Mouse (Mus musculus): ENCODE data around the gene Astn2. TPM values are rescaled to one million over a fixed set of nuclear protein-coding genes. Genes with fewer than 3 reads are reported as not detected.

Gene Astn2
- polyA plus RNA-seq, 1 experiment from 2014 or later: 0.17 TPM

GRCm38 (mm10) chr4:66271550-66272117, 132.8 kb downstream of the Astn2 start:
- H3K27me3 ChIP-seq (replicated peaks; ENCODE audit: control insufficient read depth, insufficient read depth, low read length): no peaks in the 10 kb centered on the region
- H3K4me3 ChIP-seq (ENCODE audit: low read length): no peak overlapping the region

GRCm38 (mm10) chr4:66264031-66264430, 140.4 kb downstream of the Astn2 start:
- Histone ChIP-seq H3K27ac (ENCODE audit: low read length) (no peak overlapping the region), H3K4me1 (ENCODE audit: control insufficient read depth, insufficient read depth, low read length) (no peaks in the 10 kb centered on the region), H3K4me2 (ENCODE audit: low read depth, low read length) (no peak overlapping the region), H3K9me3 (ENCODE audit: control insufficient read depth, low read length) (no peaks in the 10 kb centered on the region), H3K4me3 (ENCODE audit: low read length) (no peak overlapping the region), H3K27me3 (replicated peaks; ENCODE audit: control insufficient read depth, insufficient read depth, low read length) (no peaks in the 10 kb centered on the region), H3K9ac (ENCODE audit: low read depth, low read length) (no peak overlapping the region), H3K36me3 (ENCODE audit: control insufficient read depth, insufficient read depth, low read length) (no peaks in the 10 kb centered on the region)
- no peak for ATAC-seq
- WGBS: 79% methylated on average over 4 of the region's 4 CpGs

More at GRCm38 (mm10) chr4:66271550-66272117, 132.8 kb downstream of the Astn2 start:
- WGBS: 79% methylated on average over 6 of the region's 6 CpGs
- ATAC-seq: no peak
- H3K4me1 ChIP-seq (ENCODE audit: control insufficient read depth, insufficient read depth, low read length): no peaks in the 10 kb centered on the region
- H3K4me2 ChIP-seq (ENCODE audit: low read depth, low read length): no peak overlapping the region
- no peaks in the 10 kb centered on the region for H3K9me3 ChIP-seq (ENCODE audit: control insufficient read depth, low read length)
- no peak overlapping the region for H3K9ac ChIP-seq (ENCODE audit: low read depth, low read length)
- no peaks in the 10 kb centered on the region for H3K36me3 ChIP-seq (ENCODE audit: control insufficient read depth, insufficient read depth, low read length)
- H3K27ac ChIP-seq (ENCODE audit: low read length): no peak overlapping the region

- no peak overlapping the region for H3K4me3 ChIP-seq (ENCODE audit: low read length)
- ATAC-seq: no peak
- no peak overlapping the region for H3K27ac ChIP-seq (ENCODE audit: low read length)
- WGBS: 89% methylated on average over 3 of the region's 3 CpGs
- no peaks in the 10 kb centered on the region for H3K36me3 ChIP-seq (ENCODE audit: control insufficient read depth, insufficient read depth, low read length)
- no peak overlapping the region for H3K4me2 ChIP-seq (ENCODE audit: low read depth, low read length)
- no peaks in the 10 kb centered on the region for H3K27me3 ChIP-seq (replicated peaks; ENCODE audit: control insufficient read depth, insufficient read depth, low read length)
- no peaks in the 10 kb centered on the region for H3K4me1 ChIP-seq (ENCODE audit: control insufficient read depth, insufficient read depth, low read length)
- H3K9ac ChIP-seq (ENCODE audit: low read depth, low read length): no peak overlapping the region
- no peaks in the 10 kb centered on the region for H3K9me3 ChIP-seq (ENCODE audit: control insufficient read depth, low read length)
These were observed 143.1 kb downstream of the Astn2 start for GRCm38 (mm10) chr4:66261276-66261675.

- Histone ChIP-seq H3K36me3 (ENCODE audit: control insufficient read depth, insufficient read depth, low read length) (no peaks in the 10 kb centered on the region), H3K4me3 (ENCODE audit: low read length) (no peak overlapping the region), H3K27me3 (replicated peaks; ENCODE audit: control insufficient read depth, insufficient read depth, low read length) (no peaks in the 10 kb centered on the region), H3K9ac (ENCODE audit: low read depth, low read length) (no peak overlapping the region), H3K27ac (ENCODE audit: low read length) (no peak overlapping the region), H3K4me1 (ENCODE audit: control insufficient read depth, insufficient read depth, low read length) (no peaks in the 10 kb centered on the region), H3K4me2 (ENCODE audit: low read depth, low read length) (no peak overlapping the region), H3K9me3 (ENCODE audit: control insufficient read depth, low read length) (no peaks in the 10 kb centered on the region)
- ATAC-seq: no peak
- WGBS: 73% methylated on average over 2 of the region's 2 CpGs
These were observed 145.5 kb downstream of the Astn2 start for GRCm38 (mm10) chr4:66258905-66259304.

- H3K4me1 ChIP-seq (ENCODE audit: control insufficient read depth, insufficient read depth, low read length): no peaks in the 10 kb centered on the region
- no peak overlapping the region for H3K4me3 ChIP-seq (ENCODE audit: low read length)
- H3K36me3 ChIP-seq (ENCODE audit: control insufficient read depth, insufficient read depth, low read length): no peaks in the 10 kb centered on the region
- no peak for ATAC-seq
- H3K4me2 ChIP-seq (ENCODE audit: low read depth, low read length): no peak overlapping the region
- no peaks in the 10 kb centered on the region for H3K27me3 ChIP-seq (replicated peaks; ENCODE audit: control insufficient read depth, insufficient read depth, low read length)
- no peak overlapping the region for H3K9ac ChIP-seq (ENCODE audit: low read depth, low read length)
- H3K27ac ChIP-seq (ENCODE audit: low read length): no peak overlapping the region
- no peaks in the 10 kb centered on the region for H3K9me3 ChIP-seq (ENCODE audit: control insufficient read depth, low read length)
- WGBS: 72% methylated on average over 4 of the region's 4 CpGs
These were observed 149.5 kb downstream of the Astn2 start for GRCm38 (mm10) chr4:66254695-66255492.

GRCm38 (mm10) chr4:66248521-66248920, 155.9 kb downstream of the Astn2 start:
- Histone ChIP-seq H3K9me3 (ENCODE audit: control insufficient read depth, low read length) (no peaks in the 10 kb centered on the region), H3K36me3 (ENCODE audit: control insufficient read depth, insufficient read depth, low read length) (no peaks in the 10 kb centered on the region), H3K4me1 (ENCODE audit: control insufficient read depth, insufficient read depth, low read length) (no peaks in the 10 kb centered on the region), H3K27ac (ENCODE audit: low read length) (no peak overlapping the region), H3K4me3 (ENCODE audit: low read length) (no peak overlapping the region), H3K4me2 (ENCODE audit: low read depth, low read length) (no peak overlapping the region), H3K27me3 (replicated peaks; ENCODE audit: control insufficient read depth, insufficient read depth, low read length) (no peaks in the 10 kb centered on the region), H3K9ac (ENCODE audit: low read depth, low read length) (no peak overlapping the region)
- 50% methylated on average over 8 of the region's 8 CpGs for WGBS
- ATAC-seq: no peak

- Histone ChIP-seq H3K4me1 (ENCODE audit: control insufficient read depth, insufficient read depth, low read length) (no peaks in the 10 kb centered on the region), H3K4me3 (ENCODE audit: low read length) (no peak overlapping the region), H3K27ac (ENCODE audit: low read length) (no peak overlapping the region), H3K36me3 (ENCODE audit: control insufficient read depth, insufficient read depth, low read length) (no peaks in the 10 kb centered on the region), H3K27me3 (replicated peaks; ENCODE audit: control insufficient read depth, insufficient read depth, low read length) (no peaks in the 10 kb centered on the region), H3K9me3 (ENCODE audit: control insufficient read depth, low read length) (no peaks in the 10 kb centered on the region), H3K9ac (ENCODE audit: low read depth, low read length) (no peak overlapping the region), H3K4me2 (ENCODE audit: low read depth, low read length) (no peak overlapping the region)
- ATAC-seq: no peak
These were observed 161.7 kb downstream of the Astn2 start for GRCm38 (mm10) chr4:66242683-66243082.

GRCm38 (mm10) chr4:66232799-66233198, 171.6 kb downstream of the Astn2 start:
- H3K4me3 ChIP-seq (ENCODE audit: low read length): no peak overlapping the region
- no peak for ATAC-seq
- WGBS: 86% methylated on average over 3 of the region's 3 CpGs
- no peak overlapping the region for H3K4me2 ChIP-seq (ENCODE audit: low read depth, low read length)
- no peaks in the 10 kb centered on the region for H3K36me3 ChIP-seq (ENCODE audit: control insufficient read depth, insufficient read depth, low read length)
- H3K27me3 ChIP-seq (replicated peaks; ENCODE audit: control insufficient read depth, insufficient read depth, low read length): no peaks in the 10 kb centered on the region
- H3K4me1 ChIP-seq (ENCODE audit: control insufficient read depth, insufficient read depth, low read length): no peaks in the 10 kb centered on the region
- no peaks in the 10 kb centered on the region for H3K9me3 ChIP-seq (ENCODE audit: control insufficient read depth, low read length)
- H3K27ac ChIP-seq (ENCODE audit: low read length): no peak overlapping the region
- no peak overlapping the region for H3K9ac ChIP-seq (ENCODE audit: low read depth, low read length)

- no peak overlapping the region for H3K4me3 ChIP-seq (ENCODE audit: low read length)
- H3K27me3 ChIP-seq (replicated peaks; ENCODE audit: control insufficient read depth, insufficient read depth, low read length): no peaks in the 10 kb centered on the region
- ATAC-seq: no peak
- H3K27ac ChIP-seq (ENCODE audit: low read length): no peak overlapping the region
- no peaks in the 10 kb centered on the region for H3K9me3 ChIP-seq (ENCODE audit: control insufficient read depth, low read length)
- 62% methylated on average over 2 of the region's 2 CpGs for WGBS
- H3K36me3 ChIP-seq (ENCODE audit: control insufficient read depth, insufficient read depth, low read length): no peaks in the 10 kb centered on the region
- H3K4me2 ChIP-seq (ENCODE audit: low read depth, low read length): no peak overlapping the region
- H3K9ac ChIP-seq (ENCODE audit: low read depth, low read length): no peak overlapping the region
- H3K4me1 ChIP-seq (ENCODE audit: control insufficient read depth, insufficient read depth, low read length): no peaks in the 10 kb centered on the region
These were observed 172.1 kb downstream of the Astn2 start for GRCm38 (mm10) chr4:66232350-66232749.
